Mouse (Mus musculus): ENCODE results near the gene Map4k3. TPM values are rescaled to one million over a fixed set of nuclear protein-coding genes. Genes with fewer than 3 reads are reported as not detected.

The Map4k3 gene
- total RNA-seq (2012; rRNA removed), result 3.1 and 3.2 TPM in 2 replicates
- polyA plus RNA-seq (2012; ENCODE audit: insufficient read depth in 1 of 2, insufficient read length in 2 of 2, low read depth in 1 of 2, low replicate concordance in 2 of 2, missing spikeins in 1 of 2), result 1 to 10 TPM in 1 of 2 experiments, not detected in 1; 4.1 TPM

GRCm38 (mm10) chr17:80728062-80728858 is at the start of gene Map4k3:
Map4k3 (minus strand) TSS chr17:80728485.
- H3K27ac ChIP-seq (ENCODE audit: control insufficient read depth, low read depth, low read length), result peak within 1 kb of the TSS; percentile 62
- H3K9ac ChIP-seq (ENCODE audit: control insufficient read depth, low read depth, low read length, poor library complexity, severe bottlenecking), result peak within 1 kb of the TSS; percentile 84
- H3K4me3 ChIP-seq (ENCODE audit: control insufficient read depth in 1 of 2, insufficient read depth in 1 of 2, low read depth in 2 of 2, low read length in 2 of 2), result peak within 1 kb of the TSS; percentile 70 to 98
- no peaks in the 10 kb centered on the region for H3K27me3 ChIP-seq (ENCODE audit: control insufficient read depth in 1 of 2, insufficient read depth in 2 of 2, low read length in 2 of 2)
- H3K36me3 ChIP-seq (ENCODE audit: control insufficient read depth in 1 of 2, insufficient read depth in 2 of 2, low read length in 2 of 2), result peaks cover 0 to 17% of the 10 kb centered on the region in 2 experiments; a peak in 2 of 4 replicates
- H3K79me2 ChIP-seq (ENCODE audit: control insufficient read depth, insufficient read depth, low read length, poor library complexity), result peaks cover 7% of the 10 kb centered on the region
- no peaks in the 10 kb centered on the region for H3K9me3 ChIP-seq (replicated peaks; ENCODE audit: insufficient read depth, low read length)
- peak; percentile 68 for DNase-seq (ENCODE audit: low read depth, low spot score)
- H3K4me1 ChIP-seq (ENCODE audit: control insufficient read depth in 1 of 2, insufficient read depth in 2 of 2, low read length in 2 of 2), result peaks cover 7 to 20% of the 10 kb centered on the region in 2 experiments
- peak; percentile 36; the same call in 1 of the 2 replicates for TF ChIP-seq MAX (IDR thresholded peaks at IDR 0.05; ENCODE audit: low read length)
- no peak for TF ChIP-seq MYB (IDR thresholded peaks at IDR 0.05; ENCODE audit: low read depth, low read length)
- TF ChIP-seq ELF1 (IDR thresholded peaks at IDR 0.05; ENCODE audit: low read depth, low read length), result 0 out of 2 replicates have a peak, but pooled peaks have one; percentile 26
- TF ChIP-seq ZC3H11A (IDR thresholded peaks at IDR 0.05; ENCODE audit: low read depth, low read length), result no peak
- no peak for TF ChIP-seq MAFK (IDR thresholded peaks at IDR 0.05; ENCODE audit: borderline replicate concordance, low read depth, low read length)
- TF ChIP-seq HCFC1 (IDR thresholded peaks at IDR 0.05; ENCODE audit: low read depth, low read length), result 0 out of 2 replicates have a peak, but pooled peaks have one; percentile 42
- no peak for TF ChIP-seq ZNF384 (IDR thresholded peaks at IDR 0.05; ENCODE audit: low read depth, low read length)
- TF ChIP-seq ETS1 (IDR thresholded peaks at IDR 0.05; ENCODE audit: low read depth, low read length), result no peak
- peak; percentile 71 for TF ChIP-seq NRF1 (IDR thresholded peaks at IDR 0.05; ENCODE audit: insufficient read depth, low read depth, low read length, poor library complexity, severe bottlenecking)
- TF ChIP-seq RAD21 (IDR thresholded peaks at IDR 0.05; ENCODE audit: low read depth, low read length), result no peak
- no peak for TF ChIP-seq TBP (IDR thresholded peaks at IDR 0.05; ENCODE audit: low read depth, low read length)
- TF ChIP-seq ZMIZ1 (IDR thresholded peaks at IDR 0.05; ENCODE audit: low read depth, low read length), result no peak
- TF ChIP-seq GABPA (IDR thresholded peaks at IDR 0.05; ENCODE audit: low read depth, low read length), result no peak
- no peak for TF ChIP-seq POLR2AphosphoS2 (IDR thresholded peaks at IDR 0.05; ENCODE audit: low read length)
- no peak for TF ChIP-seq MXI1 (IDR thresholded peaks at IDR 0.05; ENCODE audit: low read depth, low read length)
- peak; percentile 58; the same call in 1 of the 2 replicates for TF ChIP-seq BHLHE40 (IDR thresholded peaks at IDR 0.05; ENCODE audit: borderline replicate concordance, low read depth, low read length)
- 0 out of 2 replicates have a peak, but pooled peaks have one; percentile 78 for TF ChIP-seq RCOR1 (IDR thresholded peaks at IDR 0.05; ENCODE audit: low read depth, low read length)
- TF ChIP-seq MEF2A (IDR thresholded peaks at IDR 0.05; ENCODE audit: extremely low read depth, insufficient replicate concordance, low read depth, low read length, poor library complexity, severe bottlenecking), result no peak
- TF ChIP-seq GATA1 (IDR thresholded peaks at IDR 0.05; ENCODE audit: low read depth, low read length), result no peak
- peak; percentile 88 for TF ChIP-seq USF1 (IDR thresholded peaks at IDR 0.05; ENCODE audit: low read depth, low read length)
- no peak for TF ChIP-seq MYC (IDR thresholded peaks at IDR 0.05; ENCODE audit: low read depth, low read length)
- TF ChIP-seq SMC3 (IDR thresholded peaks at IDR 0.05; ENCODE audit: low read depth, low read length), result no peak
- no peak for TF ChIP-seq CHD1 (IDR thresholded peaks at IDR 0.05; ENCODE audit: low read depth, low read length)
- TF ChIP-seq CHD2 (IDR thresholded peaks at IDR 0.05; ENCODE audit: low read length), result no peak
- TF ChIP-seq KAT2A (conservative IDR thresholded peaks at IDR 0.05; ENCODE audit: low read depth, low read length), result no peak
- no peak for TF ChIP-seq TAL1 (IDR thresholded peaks at IDR 0.05; ENCODE audit: low read length)
- no peak for TF ChIP-seq EP300 (IDR thresholded peaks at IDR 0.05; ENCODE audit: low read depth in 1 of 2, low read length in 2 of 2)
- TF ChIP-seq MAZ (IDR thresholded peaks at IDR 0.05; ENCODE audit: low read depth, low read length), result no peak
- TF ChIP-seq SIN3A (IDR thresholded peaks at IDR 0.05; ENCODE audit: low read length), result peak; percentile 13; the same call in 1 of the 2 replicates
- TF ChIP-seq E2F4 (IDR thresholded peaks at IDR 0.05; ENCODE audit: borderline replicate concordance, low read depth, low read length), result no peak
- TF ChIP-seq JUND (IDR thresholded peaks at IDR 0.05; ENCODE audit: low read depth, low read length), result no peak
- TF ChIP-seq USF2 (IDR thresholded peaks at IDR 0.05; ENCODE audit: borderline replicate concordance in 1 of 2, insufficient read depth in 1 of 2, low read depth in 1 of 2, low read length in 2 of 2), result peak in 1 of 2 experiments; percentile 37; a peak in 1 of 4 replicates
- TF ChIP-seq ZKSCAN1 (IDR thresholded peaks at IDR 0.05; ENCODE audit: low read depth, low read length), result no peak
- TF ChIP-seq NELFE (IDR thresholded peaks at IDR 0.05; ENCODE audit: low read depth, low read length), result no peak; the same call in 1 of the 2 replicates
- TF ChIP-seq POLR2AphosphoS5 (IDR thresholded peaks at IDR 0.05; ENCODE audit: borderline replicate concordance, low read depth, low read length), result no peak
